Mouse (Mus musculus) MEL (cell line): ENCODE data around the gene Map4k1. TPM values are rescaled to one million over a fixed set of nuclear protein-coding genes. Genes with fewer than 3 reads are reported as not detected.

Experiments
- DNase-seq: peaks from one replicate; pipeline ENCODE4 v3.0.0; 2011; ENCODE audit warnings: low read depth, low spot score
- H3K27ac ChIP-seq: 2 replicates; pipeline ENCODE4 v1.5.1; 2012; ENCODE audit warnings: low read depth, mild to moderate bottlenecking, control low read depth, low read length, moderate library complexity; ENCODE audit not compliant: control insufficient read depth
- H3K27me3 ChIP-seq, 2 experiments: fragments of 150-350 bp in 1 of 2; sonication (generic) in 1 of 2; 2 replicates each; pipeline ENCODE4 v1.6.1; 2012; ENCODE audit warnings: low read length in 2 of 2, mild to moderate bottlenecking in 2 of 2, improper control_type of control experiment in 1 of 2, moderate library complexity in 1 of 2; ENCODE audit not compliant: insufficient read depth in 2 of 2, control insufficient read depth in 1 of 2
- H3K36me3 ChIP-seq, 2 experiments: 2 replicates each; pipeline ENCODE4 v1.6.1; 2012 to 2014; ENCODE audit warnings: low read length in 2 of 2, improper control_type of control experiment in 1 of 2, inconsistent platforms in 1 of 2, mild to moderate bottlenecking in 1 of 2; ENCODE audit not compliant: insufficient read depth in 2 of 2, control insufficient read depth in 1 of 2
- H3K4me1 ChIP-seq, 2 experiments: fragments of 150-350 bp in 1 of 2; sonication (generic) in 1 of 2; 2 replicates each; pipeline ENCODE4 v1.6.1; 2012; ENCODE audit warnings: low read length in 2 of 2, improper control_type of control experiment in 1 of 2, mild to moderate bottlenecking in 1 of 2; ENCODE audit not compliant: insufficient read depth in 2 of 2, control insufficient read depth in 1 of 2
- H3K4me3 ChIP-seq, 2 experiments: fragments of 150-350 bp in 1 of 2; sonication (generic) in 1 of 2; 2 replicates each; pipeline ENCODE4 v1.5.1; 2012; ENCODE audit warnings: low read depth in 2 of 2, low read length in 2 of 2, mild to moderate bottlenecking in 2 of 2, moderate library complexity in 2 of 2, control low read depth in 1 of 2, improper control_type of control experiment in 1 of 2; ENCODE audit not compliant: control insufficient read depth in 1 of 2, insufficient read depth in 1 of 2
- H3K79me2 ChIP-seq: 2 replicates; pipeline ENCODE4 v1.6.1; 2012; ENCODE audit warnings: mild to moderate bottlenecking, low read length, moderate library complexity; ENCODE audit not compliant: control insufficient read depth, poor library complexity, insufficient read depth
- H3K9ac ChIP-seq: 2 replicates; pipeline ENCODE4 v1.6.1; 2012; ENCODE audit warnings: low read depth, mild to moderate bottlenecking, control low read depth, low read length, moderate library complexity; ENCODE audit not compliant: control insufficient read depth, poor library complexity, severe bottlenecking
- H3K9me3 ChIP-seq: fragments of 150-350 bp; sonication (generic); replicated peaks from 2 replicates; pipeline ENCODE4 v1.6.1; 2012; ENCODE audit warnings: mild to moderate bottlenecking, low read length, improper control_type of control experiment, moderate library complexity; ENCODE audit not compliant: insufficient read depth
- CHD1 ChIP-seq: IDR thresholded peaks from 2 replicates; pipeline ENCODE4 v1.6.1; 2012; ENCODE audit warnings: low read depth, mild to moderate bottlenecking, inconsistent platforms, low read length, improper control_type of control experiment
- CHD2 ChIP-seq: IDR thresholded peaks from 2 replicates; pipeline ENCODE4 v1.6.1; 2011; ENCODE audit warnings: low read length, improper control_type of control experiment
- CTCF ChIP-seq, 3 experiments: IDR thresholded peaks in 2 of 3; conservative IDR thresholded peaks in 1 of 3; 2 replicates each; pipeline ENCODE4 v1.5.1; 2011 to 2012; ENCODE audit warnings: low read length in 3 of 3, low read depth in 2 of 3, mild to moderate bottlenecking in 2 of 3, improper control_type of control experiment in 1 of 3, inconsistent platforms in 1 of 3, mixed read lengths in 1 of 3, moderate library complexity in 1 of 3; ENCODE audit not compliant: control insufficient read depth in 1 of 3, insufficient read depth in 1 of 3, poor library complexity in 1 of 3, severe bottlenecking in 1 of 3
- E2F4 ChIP-seq: IDR thresholded peaks from 2 replicates; pipeline ENCODE4 v1.6.1; 2011; ENCODE audit warnings: low read depth, low read length, improper control_type of control experiment, borderline replicate concordance
- ELF1 ChIP-seq: IDR thresholded peaks from 2 replicates; pipeline ENCODE4 v1.6.1; 2014; ENCODE audit warnings: low read depth, mild to moderate bottlenecking, inconsistent platforms, low read length, improper control_type of control experiment, moderate library complexity
- EP300 ChIP-seq, 2 experiments: IDR thresholded peaks; 2 replicates each; pipeline ENCODE4 v1.6.1; 2011; ENCODE audit warnings: improper control_type of control experiment in 2 of 2, low read length in 2 of 2, low read depth in 1 of 2, mild to moderate bottlenecking in 1 of 2
- GABPA ChIP-seq: IDR thresholded peaks from 2 replicates; pipeline ENCODE4 v1.6.1; 2012; ENCODE audit warnings: low read depth, mild to moderate bottlenecking, inconsistent platforms, low read length, improper control_type of control experiment, moderate library complexity
- GATA1 ChIP-seq: IDR thresholded peaks from 2 replicates; pipeline ENCODE4 v1.6.1; 2011; ENCODE audit warnings: low read depth, low read length, improper control_type of control experiment
- JUND ChIP-seq: IDR thresholded peaks from 2 replicates; pipeline ENCODE4 v1.6.1; 2011; ENCODE audit warnings: low read depth, mild to moderate bottlenecking, improper control_type of control experiment, low read length
- KAT2A ChIP-seq: conservative IDR thresholded peaks from 2 replicates; pipeline ENCODE4 v1.6.1; 2012; ENCODE audit warnings: low read depth, low read length, improper control_type of control experiment, inconsistent platforms
- MAFK ChIP-seq: IDR thresholded peaks from 2 replicates; pipeline ENCODE4 v1.6.1; 2011; ENCODE audit warnings: low read depth, mild to moderate bottlenecking, low read length, improper control_type of control experiment, borderline replicate concordance
- MAZ ChIP-seq: IDR thresholded peaks from 2 replicates; pipeline ENCODE4 v1.6.1; 2012; ENCODE audit warnings: low read depth, mild to moderate bottlenecking, inconsistent platforms, low read length, improper control_type of control experiment
- MEF2A ChIP-seq: IDR thresholded peaks from 2 replicates; pipeline ENCODE4 v1.6.1; 2014; ENCODE audit warnings: low read depth, mild to moderate bottlenecking, inconsistent platforms, low read length, improper control_type of control experiment; ENCODE audit not compliant: poor library complexity, insufficient replicate concordance, severe bottlenecking; ENCODE audit errors: extremely low read depth
- MXI1 ChIP-seq: IDR thresholded peaks from 2 replicates; pipeline ENCODE4 v1.6.1; 2011; ENCODE audit warnings: mild to moderate bottlenecking, low read depth, low read length, improper control_type of control experiment
- MYB ChIP-seq: IDR thresholded peaks from 2 replicates; pipeline ENCODE4 v1.6.1; 2011; ENCODE audit warnings: mild to moderate bottlenecking, low read depth, low read length, improper control_type of control experiment
- NELFE ChIP-seq: IDR thresholded peaks from 2 replicates; pipeline ENCODE4 v1.6.1; 2011; ENCODE audit warnings: low read depth, low read length, improper control_type of control experiment
- NRF1 ChIP-seq: IDR thresholded peaks from 2 replicates; pipeline ENCODE4 v1.6.1; 2014; ENCODE audit warnings: low read depth, mild to moderate bottlenecking, inconsistent platforms, low read length, improper control_type of control experiment, moderate library complexity; ENCODE audit not compliant: poor library complexity, insufficient read depth, severe bottlenecking
- POLR2A ChIP-seq, 2 experiments: IDR thresholded peaks; 2 replicates each; pipeline ENCODE4 v1.6.1; 2011 to 2012; ENCODE audit warnings: low read length in 2 of 2, mild to moderate bottlenecking in 2 of 2, control low read depth in 1 of 2, improper control_type of control experiment in 1 of 2, low read depth in 1 of 2, moderate library complexity in 1 of 2; ENCODE audit not compliant: control insufficient read depth in 1 of 2, insufficient read depth in 1 of 2, poor library complexity in 1 of 2
- RAD21 ChIP-seq: IDR thresholded peaks from 2 replicates; pipeline ENCODE4 v1.6.1; 2011; ENCODE audit warnings: mild to moderate bottlenecking, low read depth, low read length, improper control_type of control experiment
- SMC3 ChIP-seq: IDR thresholded peaks from 2 replicates; pipeline ENCODE4 v1.6.1; 2011; ENCODE audit warnings: low read depth, low read length, improper control_type of control experiment
- TAL1 ChIP-seq: IDR thresholded peaks from 2 replicates; pipeline ENCODE4 v1.6.1; 2012; ENCODE audit warnings: mild to moderate bottlenecking, inconsistent platforms, low read length, moderate library complexity, mixed read lengths
- TBP ChIP-seq: IDR thresholded peaks from 2 replicates; pipeline ENCODE4 v1.8.0; 2011; ENCODE audit warnings: low read depth, low read length, improper control_type of control experiment
- UBTF ChIP-seq: IDR thresholded peaks from 2 replicates; pipeline ENCODE4 v1.6.1; 2012; ENCODE audit warnings: low read depth, mild to moderate bottlenecking, inconsistent platforms, low read length, improper control_type of control experiment, moderate library complexity, borderline replicate concordance; ENCODE audit not compliant: insufficient read depth
- USF1 ChIP-seq: IDR thresholded peaks from 2 replicates; pipeline ENCODE4 v1.6.1; 2014; ENCODE audit warnings: low read depth, mild to moderate bottlenecking, inconsistent platforms, low read length, improper control_type of control experiment, moderate library complexity
- ZC3H11A ChIP-seq: IDR thresholded peaks from 2 replicates; pipeline ENCODE4 v1.6.1; 2012; ENCODE audit warnings: low read depth, mild to moderate bottlenecking, inconsistent platforms, low read length, improper control_type of control experiment
- ZKSCAN1 ChIP-seq: IDR thresholded peaks from 2 replicates; pipeline ENCODE4 v1.6.1; 2012; ENCODE audit warnings: low read depth, mild to moderate bottlenecking, inconsistent platforms, low read length, improper control_type of control experiment, moderate library complexity
- ZMIZ1 ChIP-seq: IDR thresholded peaks from 2 replicates; pipeline ENCODE4 v1.6.1; 2012; ENCODE audit warnings: low read depth, mild to moderate bottlenecking, inconsistent platforms, low read length, improper control_type of control experiment, moderate library complexity
- ZNF384 ChIP-seq: IDR thresholded peaks from 2 replicates; pipeline ENCODE4 v1.6.1; 2012; ENCODE audit warnings: low read depth, mild to moderate bottlenecking, inconsistent platforms, low read length, improper control_type of control experiment
- polyA plus RNA-seq, 2 experiments: library from polyadenylated mRNA; stranded (reverse) in 1 of 2; unstranded in 1 of 2; fragments of >175 nt in 1 of 2; fragments of >200 nt in 1 of 2; gene quantifications; 2 replicates each; pipeline versions ENCODE4 v1.2.1 to v1.2.4; 2012; ENCODE audit warnings: low replicate concordance in 2 of 2, low read depth in 1 of 2; ENCODE audit not compliant: insufficient read length in 2 of 2, insufficient read depth in 1 of 2, missing spikeins in 1 of 2
- total RNA-seq: library from RNA; depleted of rRNA; stranded (reverse); fragments of 300-350 nt; gene quantifications from 2 replicates; pipeline ENCODE4 v1.2.3, GENCODE M21; 2012

Gene Map4k1
- total and polyA plus RNA-seq, 3 experiments, result 17.3 to 50.8 TPM; not detected in 1

DNA sequence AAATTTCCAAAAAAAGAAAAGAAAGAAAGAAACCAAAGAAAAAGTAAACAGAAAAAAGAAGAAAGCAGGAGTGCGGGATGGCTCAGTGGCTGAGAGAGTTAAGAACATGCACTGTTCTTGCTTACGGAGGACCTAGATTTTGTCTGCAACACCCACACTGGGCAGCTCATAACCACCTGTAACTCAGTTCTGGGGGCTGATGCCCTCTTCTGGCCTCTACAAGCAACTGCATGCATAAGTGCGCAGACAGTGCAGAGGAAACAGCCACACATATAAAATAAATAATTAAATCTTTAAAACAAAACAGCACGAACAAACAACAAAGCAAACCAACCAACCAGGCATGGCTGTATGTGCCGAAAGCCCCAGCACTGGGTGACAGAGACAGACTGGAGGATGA is 50.8 kb downstream of the Map4k1 start (continued):
- TF ChIP-seq ZNF384 (no peak), POLR2A (IDR thresholded peaks at IDR 0.05; ENCODE audit: control insufficient read depth in 1 of 2, insufficient read depth in 1 of 2, low read depth in 1 of 2, low read length in 2 of 2, poor library complexity in 1 of 2) (no peak), NRF1 (no peak), CTCF (IDR thresholded peaks at IDR 0.05 in 2 of 3, conservative IDR thresholded peaks at IDR 0.05 in 1 of 3; ENCODE audit: control insufficient read depth in 1 of 3, insufficient read depth in 1 of 3, low read depth in 2 of 3, low read length in 3 of 3, poor library complexity in 1 of 3, severe bottlenecking in 1 of 3) (peak; percentile 77 to 81 (median 80))

DNA sequence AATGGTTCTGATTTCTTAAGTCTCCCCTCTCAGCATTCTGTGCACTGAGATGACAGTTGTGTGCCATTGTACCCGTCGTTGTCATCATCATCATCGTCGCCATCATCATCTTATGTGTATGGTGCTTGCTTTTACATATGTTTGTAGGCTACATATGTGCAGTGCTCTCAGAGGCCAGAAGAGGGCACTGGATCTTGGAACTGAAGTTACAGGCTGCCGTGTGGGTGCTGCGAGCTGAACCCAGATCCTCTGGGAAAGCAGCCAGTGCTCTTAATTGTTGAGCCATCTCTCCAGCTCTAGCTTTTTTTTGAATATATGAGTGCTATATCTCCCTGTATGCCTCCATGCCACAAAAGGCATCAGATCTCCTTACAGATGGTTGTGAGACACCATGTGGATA is 55.4 kb downstream of the Map4k1 start:
- TF ChIP-seq CTCF (IDR thresholded peaks at IDR 0.05 in 2 of 3, conservative IDR thresholded peaks at IDR 0.05 in 1 of 3; ENCODE audit: control insufficient read depth in 1 of 3, insufficient read depth in 1 of 3, low read depth in 2 of 3, low read length in 3 of 3, poor library complexity in 1 of 3, severe bottlenecking in 1 of 3) (peak; percentile 47 to 69 (median 55)), ZC3H11A (no peak), KAT2A (no peak), MAFK (no peak), UBTF (no peak), GABPA (no peak), MEF2A (no peak), RAD21 (0 out of 2 replicates have a peak, but pooled peaks have one; percentile 2), USF1 (no peak), ELF1 (no peak), MAZ (no peak), ZMIZ1 (no peak), SMC3 (peak; percentile 32; the same call in 1 of the 2 replicates), MXI1 (no peak), EP300 (IDR thresholded peaks at IDR 0.05; ENCODE audit: low read depth in 1 of 2, low read length in 2 of 2) (no peak)
- Histone ChIP-seq H3K4me1 (peaks cover 0 to 5% of the 10 kb centered on the region in 2 experiments; a peak in 2 of 4 replicates), H3K9me3 (no peaks in the 10 kb centered on the region), H3K9ac (no peak overlapping the region), H3K79me2 (peaks cover 9% of the 10 kb centered on the region), H3K36me3 (peaks cover 0 to 3% of the 10 kb centered on the region in 2 experiments; a peak in 1 of 4 replicates), H3K4me3 (no peak overlapping the region), H3K27ac (no peak overlapping the region), H3K27me3 (no peaks in the 10 kb centered on the region)
- peak; percentile 77 for DNase-seq

- DNase-seq, result peak; percentile 97
- peaks cover 0 to 3% of the 10 kb centered on the region in 2 experiments; a peak in 1 of 4 replicates for H3K4me1 ChIP-seq
- TF ChIP-seq ZNF384 (no peak), JUND (no peak), ZMIZ1 (no peak), MYB (no peak), EP300 (IDR thresholded peaks at IDR 0.05; ENCODE audit: low read depth in 1 of 2, low read length in 2 of 2) (no peak), NELFE (no peak; the same call in none of the 2 replicates), CHD1 (no peak), TBP (peak; percentile 64), CHD2 (no peak), USF1 (peak; percentile 87), E2F4 (no peak), ZKSCAN1 (no peak), POLR2A (IDR thresholded peaks at IDR 0.05; ENCODE audit: control insufficient read depth in 1 of 2, insufficient read depth in 1 of 2, low read depth in 1 of 2, low read length in 2 of 2, poor library complexity in 1 of 2) (peak in 1 of 2 experiments; percentile 64; a peak in 1 of 4 replicates), MAFK (no peak), NRF1 (no peak), SMC3 (peak; percentile 88), GATA1 (no peak), MXI1 (peak; percentile 100), TAL1 (no peak)
Measured at GRCm38 (mm10) chr7:29039604-29039984, 57.7 kb downstream of the Map4k1 start.

More at GRCm38 (mm10) chr7:29039604-29039984, 57.7 kb downstream of the Map4k1 start:
- Histone ChIP-seq H3K27me3 (no peaks in the 10 kb centered on the region), H3K4me3 (peak overlapping the region; percentile 71 to 99), H3K27ac (peak overlapping the region; percentile 72), H3K79me2 (peaks cover 9% of the 10 kb centered on the region), H3K36me3 (peaks cover 0 to 3% of the 10 kb centered on the region in 2 experiments; a peak in 1 of 4 replicates), H3K9me3 (no peaks in the 10 kb centered on the region), H3K9ac (peak overlapping the region; percentile 86)
